Mouse (Mus musculus): ENCODE data around the gene Milr1.
"Not testable (repeated sequence)": the region's sequence is repeated elsewhere in the genome, so short reads cannot be mapped to it uniquely, and the experiment has no call there.

Milr1 gene

GRCm38 (mm10) chr11:106751039-106752018 is at the start of gene Milr1:
Milr1 (plus strand) TSS chr11:106751226.
- no peak for DNase-seq (ENCODE audit: low read depth, low spot score)

GRCm38 (mm10) chr11:106701589-106701988 is 49.4 kb upstream of the Milr1 start:
- no peak for DNase-seq (ENCODE audit: low read depth, low spot score)

- DNase-seq (ENCODE audit: low read depth, low spot score): no peak
Observed at GRCm38 (mm10) chr11:106702584-106702983, 48.4 kb upstream of the Milr1 start.

- DNase-seq (ENCODE audit: low read depth, low spot score): no peak
Observed at GRCm38 (mm10) chr11:106703931-106704330, 47.1 kb upstream of the Milr1 start.

- DNase-seq (ENCODE audit: low read depth, low spot score): no peak
Observed at GRCm38 (mm10) chr11:106704399-106705111, 46.5 kb upstream of the Milr1 start.

GRCm38 (mm10) chr11:106706212-106706611 is 44.8 kb upstream of the Milr1 start:
- no peak for DNase-seq (ENCODE audit: low read depth, low spot score)

GRCm38 (mm10) chr11:106707085-106707484 is 43.9 kb upstream of the Milr1 start:
- no peak for DNase-seq (ENCODE audit: low read depth, low spot score)

GRCm38 (mm10) chr11:106707866-106708265 is 43.2 kb upstream of the Milr1 start:
- DNase-seq (ENCODE audit: low read depth, low spot score): no peak

GRCm38 (mm10) chr11:106709227-106709985 is 41.6 kb upstream of the Milr1 start:
- no peak for DNase-seq (ENCODE audit: low read depth, low spot score)

- DNase-seq (ENCODE audit: low read depth, low spot score): no peak
Observed at GRCm38 (mm10) chr11:106710789-106711188, 40.2 kb upstream of the Milr1 start.

- DNase-seq (ENCODE audit: low read depth, low spot score): no peak
Observed at GRCm38 (mm10) chr11:106715066-106715465, 36.0 kb upstream of the Milr1 start.

- DNase-seq (ENCODE audit: low read depth, low spot score): no peak
Observed at GRCm38 (mm10) chr11:106716568-106716967, 34.5 kb upstream of the Milr1 start.

GRCm38 (mm10) chr11:106720379-106720778 is 30.6 kb upstream of the Milr1 start:
- no peak for DNase-seq (ENCODE audit: low read depth, low spot score)

- peak; percentile 51 for DNase-seq (ENCODE audit: low read depth, low spot score)
Observed at GRCm38 (mm10) chr11:106722831-106723361, 28.1 kb upstream of the Milr1 start.

- no peak for DNase-seq (ENCODE audit: low read depth, low spot score)
Observed at GRCm38 (mm10) chr11:106723611-106724125, 27.4 kb upstream of the Milr1 start.

- no peak for DNase-seq (ENCODE audit: low read depth, low spot score)
Observed at GRCm38 (mm10) chr11:106724176-106724915, 26.7 kb upstream of the Milr1 start.

- not testable (repeated sequence) for DNase-seq (ENCODE audit: low read depth, low spot score)
Observed at GRCm38 (mm10) chr11:106724916-106725235, 26.1 kb upstream of the Milr1 start.

GRCm38 (mm10) chr11:106727967-106728366 is 23.1 kb upstream of the Milr1 start:
- DNase-seq (ENCODE audit: low read depth, low spot score): no peak

- no peak for DNase-seq (ENCODE audit: low read depth, low spot score)
Observed at GRCm38 (mm10) chr11:106728402-106729366, 22.3 kb upstream of the Milr1 start.

- DNase-seq (ENCODE audit: low read depth, low spot score): no peak
Observed at GRCm38 (mm10) chr11:106729656-106730055, 21.4 kb upstream of the Milr1 start.
